Mouse (Mus musculus) E14TG2a.4 (cell line): ENCODE results near the gene Slc39a5.

ENCODE experiments used
- H3K27me3 ChIP-seq: 2 replicates; pipeline ENCODE4 v1.6.1; 2014; ENCODE audit warnings: low read length, control low read depth; ENCODE audit not compliant: insufficient read depth
- H3K36me3 ChIP-seq: 2 replicates; pipeline ENCODE4 v1.6.1; 2014; ENCODE audit warnings: low read length, control low read depth; ENCODE audit not compliant: insufficient read depth
- H3K4me1 ChIP-seq: replicated peaks from 2 replicates; pipeline ENCODE4 v1.6.1; 2014; ENCODE audit warnings: low read depth, low read length, control low read depth
- H3K4me3 ChIP-seq: replicated peaks from 2 replicates; pipeline ENCODE4 v1.5.1; 2014; ENCODE audit warnings: mild to moderate bottlenecking, low read length
- H3K9me3 ChIP-seq: 2 replicates; pipeline ENCODE4 v1.6.1; 2014; ENCODE audit warnings: low read length, control low read depth
- CTCF ChIP-seq: conservative IDR thresholded peaks from 2 replicates; pipeline ENCODE4 v1.5.1; 2014; ENCODE audit warnings: low read length
- NANOG ChIP-seq: IDR thresholded peaks from 2 replicates; pipeline ENCODE4 v1.6.1; 2014; ENCODE audit warnings: borderline replicate concordance, low read length, mixed read lengths
- POU5F1 ChIP-seq: IDR thresholded peaks from 2 replicates; pipeline ENCODE4 v1.6.1; 2014; ENCODE audit warnings: low read length, borderline replicate concordance

Slc39a5 gene

DNA sequence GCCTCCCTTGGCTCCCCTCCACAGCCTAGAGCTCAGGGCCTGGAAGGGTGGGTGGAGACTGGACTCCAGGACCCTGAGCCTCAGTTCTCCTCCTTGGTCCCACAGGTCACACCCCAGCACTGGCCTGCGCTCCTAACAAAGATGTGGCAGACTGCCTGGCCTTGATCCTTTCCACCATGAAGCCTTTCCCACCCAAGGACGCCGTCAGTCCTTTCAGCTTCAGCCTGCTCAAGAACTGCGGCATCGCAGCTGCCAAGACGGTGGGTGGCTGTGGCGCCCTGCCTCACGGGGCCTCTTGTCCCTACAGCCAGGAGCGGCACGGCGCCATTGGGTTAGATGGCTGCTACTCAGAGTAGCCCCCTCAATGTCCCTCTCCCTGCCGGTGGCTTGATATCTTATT, 10.7 kb downstream of the Slc39a5 start:
- H3K36me3 ChIP-seq = peaks cover 93% of the 10 kb centered on the region
- peaks cover 63% of the 10 kb centered on the region for H3K4me1 ChIP-seq
- TF ChIP-seq POU5F1 (no peak), NANOG (no peak), CTCF (no peak)
- no peaks in the 10 kb centered on the region for H3K27me3 ChIP-seq
- no peak overlapping the region for H3K4me3 ChIP-seq
- no peaks in the 10 kb centered on the region for H3K9me3 ChIP-seq

DNA sequence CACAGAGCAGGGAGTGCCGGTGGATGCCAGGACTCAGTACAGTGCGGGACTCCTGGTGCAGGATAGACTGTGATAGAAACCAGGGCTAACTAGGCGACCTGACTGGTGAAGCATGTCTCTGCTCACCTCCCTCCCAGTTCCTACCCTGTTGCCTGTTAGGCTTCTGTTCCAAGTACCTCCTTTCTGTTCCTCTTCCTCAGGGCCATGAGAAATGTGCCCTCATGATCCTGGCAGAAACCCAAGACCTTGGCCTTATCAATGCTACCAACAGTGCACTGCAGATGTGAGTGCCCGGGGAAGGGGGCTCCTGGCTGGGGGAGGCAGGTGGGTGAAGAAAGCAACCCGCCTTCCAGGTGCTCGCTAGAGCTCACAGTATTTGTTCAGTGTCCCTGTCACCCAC, 11.5 kb downstream of the Slc39a5 start:
- peaks cover 98% of the 10 kb centered on the region for H3K36me3 ChIP-seq
- peaks cover 59% of the 10 kb centered on the region for H3K4me1 ChIP-seq
- no peaks in the 10 kb centered on the region for H3K27me3 ChIP-seq
- no peaks in the 10 kb centered on the region for H3K9me3 ChIP-seq
- TF ChIP-seq POU5F1 (no peak), NANOG (no peak), CTCF (no peak)
- peak overlapping the region; percentile 41 for H3K4me3 ChIP-seq

DNA sequence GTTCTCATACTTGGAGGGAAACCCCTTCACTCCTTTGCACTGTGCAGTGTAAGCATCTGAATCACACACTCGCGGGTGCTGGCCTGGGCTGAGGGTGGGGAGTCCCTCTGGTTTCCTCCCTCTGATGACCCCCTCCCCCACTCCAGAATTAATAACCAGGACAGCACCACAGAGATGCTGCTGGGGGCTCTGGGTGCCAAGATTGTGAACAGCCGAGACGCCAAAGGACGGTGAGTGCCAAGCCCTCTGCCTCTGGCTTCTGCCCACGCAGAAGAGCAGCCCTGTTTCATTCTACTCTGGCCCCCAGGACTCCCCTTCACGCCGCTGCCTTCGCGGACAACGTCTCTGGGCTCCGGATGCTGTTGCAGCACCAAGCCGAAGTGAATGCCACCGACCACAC, 12.1 kb downstream of the Slc39a5 start:
- no peaks in the 10 kb centered on the region for H3K9me3 ChIP-seq
- H3K4me3 ChIP-seq = peak overlapping the region; percentile 41
- H3K4me1 ChIP-seq = peaks cover 53% of the 10 kb centered on the region
- TF ChIP-seq CTCF = no peak
- no peak for TF ChIP-seq POU5F1
- TF ChIP-seq NANOG = no peak
- no peaks in the 10 kb centered on the region for H3K27me3 ChIP-seq
- peaks cover 98% of the 10 kb centered on the region for H3K36me3 ChIP-seq

DNA sequence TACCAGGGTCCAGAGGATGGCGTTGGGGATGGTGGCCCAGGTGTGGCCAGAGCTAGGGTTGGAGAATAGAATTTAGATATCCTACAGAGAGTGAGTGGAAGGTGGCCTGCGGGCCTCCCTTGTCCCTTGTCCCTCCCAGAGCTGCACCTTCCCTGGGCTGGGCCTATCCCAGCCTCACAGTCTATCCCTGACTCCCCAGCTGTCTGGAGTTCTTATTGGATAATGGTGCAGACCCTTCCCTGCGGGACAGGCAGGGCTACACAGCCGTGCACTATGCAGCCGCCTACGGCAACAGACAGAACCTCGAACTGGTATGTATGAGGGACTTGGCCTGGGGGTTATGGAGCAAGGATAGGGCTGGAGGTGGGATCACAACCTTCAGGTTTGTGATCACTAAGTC, 15.1 kb downstream of the Slc39a5 start:
- H3K9me3 ChIP-seq = no peaks in the 10 kb centered on the region
- no peak for TF ChIP-seq CTCF
- no peak for TF ChIP-seq POU5F1
- TF ChIP-seq NANOG = no peak
- H3K27me3 ChIP-seq = no peaks in the 10 kb centered on the region
- H3K4me1 ChIP-seq = peaks cover 41% of the 10 kb centered on the region
- no peak overlapping the region for H3K4me3 ChIP-seq
- peaks cover 99% of the 10 kb centered on the region for H3K36me3 ChIP-seq

DNA sequence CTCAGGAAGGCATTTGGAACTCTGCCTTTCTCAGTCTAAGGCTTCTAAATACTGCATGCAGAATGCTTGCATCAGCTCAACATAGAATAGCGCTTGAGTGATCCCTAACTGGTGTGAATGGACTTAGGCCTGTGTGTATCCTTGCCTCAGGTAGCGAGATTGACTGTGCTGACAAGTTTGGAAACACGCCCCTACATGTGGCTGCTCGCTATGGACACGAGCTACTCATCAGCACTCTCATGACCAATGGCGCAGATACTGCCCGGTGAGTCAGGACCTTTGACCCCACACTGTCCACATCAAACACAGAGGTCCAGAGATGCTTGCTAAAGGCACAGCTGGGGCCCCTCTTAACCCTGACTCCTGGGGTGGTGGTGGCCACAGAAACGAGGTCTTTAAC, 18.5 kb downstream of the Slc39a5 start:
- Histone ChIP-seq H3K4me3 (no peak overlapping the region), H3K4me1 (peaks cover 36% of the 10 kb centered on the region), H3K36me3 (peaks cover 94% of the 10 kb centered on the region), H3K27me3 (no peaks in the 10 kb centered on the region), H3K9me3 (no peaks in the 10 kb centered on the region)
- no peak for TF ChIP-seq POU5F1
- no peak for TF ChIP-seq CTCF
- TF ChIP-seq NANOG = no peak

DNA sequence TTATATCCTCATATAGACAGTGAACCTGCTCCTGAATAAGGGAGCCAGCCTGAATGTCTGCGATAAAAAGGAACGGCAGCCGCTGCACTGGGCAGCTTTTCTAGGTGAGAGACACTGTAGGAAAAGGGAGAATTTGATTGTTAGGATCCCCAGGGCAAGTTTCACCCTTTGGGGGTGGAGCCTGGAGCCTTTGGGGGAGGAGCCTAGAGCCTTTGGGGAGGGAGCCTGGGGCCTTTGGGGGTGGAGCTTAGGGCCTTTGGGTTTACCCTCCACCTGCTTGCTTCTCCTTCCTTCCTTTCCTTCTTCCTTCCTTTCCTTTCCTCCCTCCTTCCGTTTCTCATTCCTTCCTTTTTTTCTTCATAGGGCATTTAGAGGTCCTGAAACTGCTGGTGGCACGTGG, 20.5 kb downstream of the Slc39a5 start:
- Histone ChIP-seq H3K4me3 (no peak overlapping the region), H3K36me3 (peaks cover 75% of the 10 kb centered on the region), H3K27me3 (no peaks in the 10 kb centered on the region), H3K9me3 (no peaks in the 10 kb centered on the region), H3K4me1 (peaks cover 41% of the 10 kb centered on the region)
- no peak for TF ChIP-seq NANOG
- no peak for TF ChIP-seq POU5F1
- TF ChIP-seq CTCF = no peak

DNA sequence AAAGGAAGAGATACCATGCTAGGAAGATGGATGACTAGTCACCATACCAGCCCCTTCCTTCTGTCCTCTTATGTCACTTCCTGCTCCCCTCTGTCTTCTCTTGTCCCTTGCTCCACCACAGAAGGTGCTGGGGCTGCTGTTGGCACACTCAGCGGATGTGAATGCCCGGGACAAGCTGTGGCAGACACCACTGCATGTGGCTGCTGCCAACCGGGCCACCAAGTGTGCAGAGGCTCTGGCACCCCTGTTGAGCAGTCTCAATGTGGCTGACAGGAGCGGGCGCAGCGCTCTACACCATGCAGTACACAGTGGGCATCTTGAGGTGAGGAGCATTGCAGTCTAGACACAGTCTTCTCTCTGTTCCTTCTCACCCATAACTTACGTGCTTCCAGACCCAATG, 21.8 kb downstream of the Slc39a5 start:
- TF ChIP-seq NANOG (no peak), CTCF (no peak), POU5F1 (no peak)
- Histone ChIP-seq H3K27me3 (no peaks in the 10 kb centered on the region), H3K4me1 (peaks cover 41% of the 10 kb centered on the region), H3K36me3 (peaks cover 62% of the 10 kb centered on the region), H3K9me3 (no peaks in the 10 kb centered on the region), H3K4me3 (no peak overlapping the region)

DNA sequence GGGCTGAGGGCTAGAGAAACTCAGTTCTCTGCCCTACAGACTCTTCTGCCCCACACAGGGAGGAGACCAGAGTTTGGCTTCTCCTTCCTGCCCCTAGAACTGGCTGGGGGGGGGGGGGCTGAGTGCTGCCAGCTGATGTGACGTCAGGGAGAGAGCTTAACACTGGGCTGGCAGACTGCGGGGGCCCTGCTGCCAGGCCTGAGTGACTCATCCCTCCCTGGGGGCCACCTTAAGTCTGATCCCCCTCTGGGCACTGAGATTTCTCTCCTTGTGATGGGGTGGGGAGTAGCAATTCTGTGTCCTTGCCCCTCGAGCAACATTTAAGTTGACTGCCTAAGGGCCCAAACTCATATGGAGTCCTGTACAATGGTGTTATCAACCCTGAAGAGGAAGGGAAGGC, 22.6 kb downstream of the Slc39a5 start:
- Histone ChIP-seq H3K4me3 (peak overlapping the region; percentile 92; the same call in 1 of the 2 replicates), H3K9me3 (no peaks in the 10 kb centered on the region), H3K4me1 (peaks cover 45% of the 10 kb centered on the region), H3K27me3 (no peaks in the 10 kb centered on the region), H3K36me3 (peaks cover 54% of the 10 kb centered on the region)
- TF ChIP-seq POU5F1 (no peak), NANOG (no peak), CTCF (no peak)

DNA sequence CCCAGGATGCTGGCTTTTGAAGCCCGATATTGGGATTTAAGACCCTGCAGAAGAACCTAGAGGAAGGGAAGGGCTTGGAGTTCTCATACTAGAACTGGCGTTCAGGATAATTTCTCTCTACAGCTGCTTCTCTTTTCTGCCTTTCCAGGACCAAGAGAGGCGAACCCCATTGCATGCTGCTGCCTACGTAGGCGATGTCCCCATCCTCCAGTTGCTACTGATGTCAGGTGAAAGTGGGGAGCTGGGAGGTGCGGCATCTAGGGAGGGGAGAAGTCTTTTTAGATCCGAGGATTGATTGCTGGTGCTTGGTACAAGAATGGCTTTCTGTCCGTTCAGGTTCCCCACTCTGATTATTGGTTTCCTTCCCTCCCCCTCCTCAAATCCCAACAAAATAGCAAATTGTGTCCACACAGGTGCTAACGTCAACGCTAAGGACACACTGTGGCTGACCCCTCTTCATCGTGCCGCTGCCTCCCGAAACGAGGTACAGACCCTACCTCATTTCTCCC, 23.0 kb downstream of the Slc39a5 start:
- Histone ChIP-seq H3K9me3 (no peaks in the 10 kb centered on the region), H3K27me3 (no peaks in the 10 kb centered on the region), H3K36me3 (peaks cover 49% of the 10 kb centered on the region), H3K4me1 (peaks cover 50% of the 10 kb centered on the region), H3K4me3 (peak overlapping the region; percentile 92)
- TF ChIP-seq NANOG (no peak), CTCF (no peak), POU5F1 (no peak)
